Mouse (Mus musculus): Measurements from ENCODE around the gene Tmem205. TPM values are rescaled to one million over a fixed set of nuclear protein-coding genes. Genes with fewer than 3 reads are reported as not detected.

Gene Tmem205
- total RNA-seq, 2 experiments from 2014 or later = 18.9 to 21.4 TPM

DNA sequence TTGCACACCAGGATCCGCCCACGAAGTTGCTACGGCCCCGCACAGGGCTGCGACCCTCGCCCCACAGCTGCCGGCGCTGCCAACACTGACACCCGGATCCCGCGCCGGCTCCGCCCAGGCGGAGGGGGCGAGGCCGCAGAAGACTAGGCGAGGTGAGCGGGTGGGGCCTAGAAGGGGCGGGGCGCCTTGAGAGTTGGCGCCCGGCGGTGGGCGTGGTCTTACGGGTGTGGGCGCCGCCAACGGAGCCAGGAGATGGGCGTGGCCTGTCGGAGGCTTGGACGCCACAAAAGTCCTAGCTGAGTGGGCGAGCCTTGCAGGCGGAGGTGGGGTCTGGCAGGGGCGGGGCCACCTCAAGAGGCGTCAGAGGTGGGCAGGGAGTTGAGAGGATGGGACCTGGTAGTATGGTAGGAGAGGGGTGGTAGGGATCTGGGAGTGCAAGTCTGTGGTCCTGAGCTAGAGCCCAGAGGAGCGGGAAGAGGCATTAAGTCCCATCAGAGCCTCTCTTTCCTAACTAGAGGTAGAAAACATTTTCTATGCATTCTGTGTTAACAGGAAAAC, 9.2 kb downstream of the Tmem205 start, which contains the start of gene Rab3d:
Gene Rab3d (minus strand): TSS at position 158 of the 558 bp plus-strand sequence.
- DNase-seq (ENCODE audit: low spot score in 2 of 2) = peak; percentile 83 to 92

DNA sequence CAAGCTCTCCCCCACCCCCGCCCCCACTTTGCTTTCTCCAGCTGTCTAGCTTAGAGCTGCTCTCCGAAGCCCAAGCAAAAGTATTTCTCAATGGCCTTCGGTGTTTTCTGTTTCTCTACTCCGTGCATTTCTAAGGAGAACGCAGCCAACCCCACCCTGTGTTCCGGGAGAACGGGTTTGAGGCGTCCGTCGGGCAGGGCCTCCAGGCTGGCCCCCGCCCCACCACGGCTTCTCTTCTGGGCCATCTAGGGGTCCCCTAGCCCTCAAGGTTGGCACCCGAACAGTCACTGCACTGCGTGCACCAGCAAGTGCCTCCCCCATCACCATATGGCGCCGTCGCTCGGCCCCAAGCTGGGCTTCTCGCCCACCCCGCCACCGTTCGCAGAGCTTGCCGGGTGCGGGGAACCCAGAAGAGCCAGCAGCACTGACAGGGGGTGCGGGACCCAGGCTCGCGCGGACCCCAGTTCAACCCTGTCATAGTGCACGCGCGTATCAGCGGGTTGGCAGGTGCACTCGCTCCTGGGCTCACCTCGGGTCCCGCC, 9.8 kb downstream of the Tmem205 start:
- DNase-seq (ENCODE audit: low spot score in 2 of 2) = peak in 1 of 2 experiments; percentile 48

DNA sequence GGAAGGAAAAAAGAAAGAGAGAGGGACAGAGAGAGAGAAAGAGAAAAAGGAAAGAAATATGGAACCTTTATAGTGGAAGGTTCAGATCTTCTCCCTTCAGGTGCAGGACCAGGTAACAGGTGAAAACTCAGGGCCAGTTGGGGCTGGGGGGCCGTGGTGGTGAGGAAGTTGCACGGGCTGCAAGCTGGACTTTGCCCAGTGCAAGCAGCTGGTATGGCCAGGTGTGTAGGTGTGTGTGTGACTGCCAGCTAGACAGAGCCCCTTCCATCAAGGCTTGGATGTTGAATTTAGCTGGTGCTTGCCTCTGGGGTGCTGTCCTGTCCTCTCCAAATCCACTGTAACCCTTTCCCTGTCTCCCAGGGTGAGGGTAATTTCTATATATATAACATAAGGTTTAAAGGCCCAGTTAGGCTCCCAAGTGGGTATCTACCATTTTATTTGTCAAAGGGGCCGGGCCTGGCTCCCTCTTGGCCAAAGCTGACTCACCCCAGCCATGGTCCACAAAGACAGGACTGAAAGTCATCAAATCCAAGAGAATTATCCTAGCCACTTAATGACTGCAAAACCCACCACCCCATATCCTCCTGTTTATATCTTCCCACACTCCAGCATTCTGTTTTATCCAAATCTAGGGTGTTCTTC, 10.4 kb downstream of the Tmem205 start:
- DNase-seq (ENCODE audit: low spot score in 2 of 2) = no peak

DNA sequence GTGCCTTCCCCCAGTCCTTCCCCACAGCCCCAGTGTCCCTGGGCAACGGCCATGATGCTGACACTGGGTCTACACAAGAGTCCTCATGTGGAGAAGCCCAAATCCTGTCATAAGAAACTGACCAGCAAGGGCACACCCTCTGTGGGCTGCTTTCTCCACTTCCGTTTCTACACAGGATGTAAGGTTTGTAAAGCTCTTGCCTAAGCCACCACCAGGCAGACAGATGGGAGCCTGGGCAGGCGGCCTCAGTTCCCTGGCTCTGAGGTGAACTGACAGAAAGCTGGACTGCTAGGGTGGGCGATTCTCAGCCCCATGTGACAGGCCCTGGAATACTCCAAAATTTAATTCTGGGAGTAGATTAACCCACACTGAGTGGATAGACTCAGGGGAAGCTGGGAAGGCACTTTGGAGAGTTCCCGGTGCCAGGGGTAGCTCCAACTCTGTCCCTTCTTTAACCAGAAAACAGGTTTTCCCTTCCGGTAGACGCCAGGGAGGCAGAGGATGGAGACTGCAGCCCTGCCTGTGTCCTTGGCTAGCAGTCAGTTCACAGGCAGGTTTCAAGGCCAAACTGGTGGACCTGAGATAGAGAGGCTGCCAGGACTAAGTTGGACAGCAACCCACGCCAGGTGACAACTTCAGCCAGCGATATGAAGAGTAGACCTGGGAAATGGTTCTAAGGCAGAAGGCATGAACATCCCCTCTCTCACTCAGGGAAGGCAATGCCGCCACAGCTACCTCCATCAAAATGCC, 17.7 kb downstream of the Tmem205 start:
- DNase-seq (ENCODE audit: low spot score in 2 of 2) = no peak

DNA sequence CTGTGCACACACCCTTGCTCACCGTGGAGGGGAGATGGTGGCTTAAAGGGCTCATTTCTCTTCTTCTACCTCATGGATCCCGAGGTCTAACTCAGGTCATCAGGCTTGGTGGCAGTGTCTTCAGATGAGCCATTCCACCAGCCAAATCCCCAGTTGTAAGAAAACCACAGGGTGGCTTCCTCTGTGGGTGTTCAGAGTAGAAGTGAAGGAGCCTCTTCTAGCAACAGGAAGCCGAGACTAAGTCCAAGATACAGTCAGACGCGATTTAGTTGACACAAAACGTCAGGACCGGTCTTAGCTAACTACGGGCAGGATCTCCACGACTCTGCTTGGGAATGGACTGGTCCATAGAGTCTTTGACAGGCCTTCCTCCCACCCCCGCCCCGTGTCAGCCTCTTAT, 19.1 kb downstream of the Tmem205 start:
- DNase-seq (ENCODE audit: low spot score in 2 of 2) = no peak

DNA sequence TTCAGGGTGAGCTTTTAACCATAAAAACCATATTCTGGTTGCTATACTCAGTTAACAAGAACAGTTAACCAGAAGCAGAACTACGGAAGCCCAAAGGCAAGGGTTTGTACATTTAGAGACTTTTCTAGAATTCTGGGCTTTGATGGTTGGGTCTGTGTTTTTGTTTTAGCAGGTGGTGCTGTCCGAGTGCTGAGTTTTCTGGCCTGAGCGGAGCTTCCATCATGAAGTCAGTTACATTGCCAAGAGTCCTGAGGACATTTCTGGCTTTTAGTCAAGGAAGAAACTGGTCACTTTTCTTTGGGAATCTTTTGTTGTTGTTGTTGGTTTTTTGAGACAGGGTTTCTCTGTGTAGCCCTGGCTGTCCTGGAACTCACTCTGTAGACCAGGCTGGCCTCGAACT, 23.3 kb downstream of the Tmem205 start:
- DNase-seq (ENCODE audit: low spot score in 2 of 2) = no peak

DNA sequence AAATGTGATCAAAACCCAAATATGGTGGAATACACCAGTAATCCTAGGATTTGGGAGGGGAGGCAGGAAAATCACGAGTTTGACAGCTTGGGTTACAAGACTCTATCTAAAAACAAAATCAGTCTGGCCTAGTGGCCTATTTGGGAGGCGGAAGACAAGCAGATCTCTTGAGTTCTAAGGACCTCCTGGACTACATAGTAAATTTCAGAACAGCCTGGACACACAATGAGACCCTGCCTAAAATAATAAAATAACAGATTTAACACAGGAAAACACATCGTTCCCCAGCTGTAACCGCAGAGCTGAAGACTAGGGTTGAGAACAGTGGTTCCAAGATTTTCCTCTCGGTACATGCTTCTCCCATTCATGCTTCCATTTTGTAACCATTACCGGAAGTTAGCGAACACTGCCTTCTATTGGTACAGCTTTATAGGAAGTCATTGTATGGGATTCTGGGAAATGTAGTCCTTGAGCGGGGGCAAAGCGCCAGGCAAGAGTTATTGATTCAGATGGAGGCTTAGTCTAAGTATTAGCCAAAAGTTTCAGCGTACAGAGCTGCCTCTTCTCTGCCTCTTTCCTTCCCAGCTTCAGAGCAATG, 26.0 kb downstream of the Tmem205 start:
- peak in 1 of 2 experiments; percentile 48 for DNase-seq (ENCODE audit: low spot score in 2 of 2)

DNA sequence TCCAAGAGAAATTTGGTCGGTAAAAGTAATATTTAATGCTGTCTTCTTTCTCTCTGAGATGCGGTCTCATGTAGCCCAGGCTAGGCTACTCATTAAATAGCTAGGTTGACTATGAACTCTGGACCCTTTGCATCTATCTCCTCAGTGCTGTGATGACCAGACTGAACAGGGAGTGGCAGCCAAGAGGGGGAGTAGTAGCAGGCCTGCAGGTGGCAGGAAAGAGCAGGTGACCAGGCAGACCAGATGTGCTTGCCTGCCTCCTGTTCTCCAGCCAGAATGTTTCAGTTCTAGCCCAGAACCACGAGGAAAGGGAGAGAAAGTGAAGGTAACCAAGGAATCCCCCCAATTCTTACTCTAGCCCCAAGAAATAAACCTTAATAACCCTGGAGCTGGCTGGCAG, 38.1 kb downstream of the Tmem205 start:
- no peak for DNase-seq (ENCODE audit: low spot score in 2 of 2)

DNA sequence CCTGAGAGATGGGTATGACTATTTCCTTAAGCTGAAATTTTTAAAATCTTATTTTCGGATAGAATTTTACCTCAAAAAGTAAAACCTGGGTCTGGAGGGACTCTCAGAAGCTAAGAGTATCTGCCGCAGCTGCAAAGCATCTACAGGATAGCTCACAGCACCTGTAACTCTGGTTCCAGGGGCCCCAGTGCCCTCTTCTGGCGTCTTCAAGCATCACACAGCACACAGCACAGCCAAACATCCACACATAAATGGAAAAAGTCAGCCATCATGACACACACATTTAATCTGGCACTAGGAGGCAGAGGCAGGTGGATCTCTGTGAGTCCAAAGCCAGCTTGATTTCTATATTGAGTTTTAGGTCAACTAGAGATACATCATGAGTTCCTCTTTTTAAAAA, 50.8 kb downstream of the Tmem205 start:
- DNase-seq (ENCODE audit: low spot score in 2 of 2) = no peak

DNA sequence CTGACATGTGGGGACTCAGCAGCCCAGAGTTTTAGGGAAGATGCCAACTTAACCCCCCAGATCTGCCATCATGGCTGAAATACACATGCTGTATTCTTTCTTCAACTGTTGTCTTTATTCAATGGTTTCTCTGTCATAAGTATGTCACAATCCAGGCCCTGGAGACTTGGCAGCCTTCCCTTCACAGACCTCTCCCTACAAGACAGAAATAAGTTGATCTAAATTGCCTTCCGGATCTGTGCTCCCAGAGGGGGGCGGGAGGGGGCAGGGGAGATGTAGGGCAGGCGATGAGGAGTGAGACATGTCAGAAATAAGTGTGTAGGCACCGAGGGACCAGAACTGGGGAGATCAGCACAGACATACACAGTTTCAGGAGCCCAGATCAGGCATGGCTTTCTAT, 55.2 kb downstream of the Tmem205 start:
- no peak for DNase-seq (ENCODE audit: low spot score in 2 of 2)

Other genes starting within 250 kb of the Tmem205 start
- 10 to 100 TPM; 25.6 to 37.2 TPM for gene Ldlr, start 204.1 kb downstream of the Tmem205 start, total RNA-seq (2021)
- 10 to 100 TPM; 10.8 to 14.2 TPM for gene Spc24, start 167.3 kb downstream of the Tmem205 start, total RNA-seq (2021)
- 10 to 100 TPM; 48.1 to 49.1 TPM for gene Kank2, start 128.8 kb downstream of the Tmem205 start, total RNA-seq (2021)
- under 1 TPM in 1 of 2 experiments, not detected in 1; 0.54 TPM for gene Angptl8, start 92.0 kb downstream of the Tmem205 start, total RNA-seq (2021)
- 10 to 100 TPM; 34.3 to 44.5 TPM for gene Dock6, start 74.9 kb downstream of the Tmem205 start, total RNA-seq (2021)
- 10 to 100 TPM; 12.6 to 16.1 TPM for gene Rab3d, start 9.4 kb downstream of the Tmem205 start, total RNA-seq (2021)
- gene Ccdc159, start 85 bp downstream of the Tmem205 start, total RNA-seq (2021) = 1 to 10 TPM in 1 of 2 experiments, under 1 TPM in 1; 0.98 to 1.3 TPM
- 1 to 10 TPM; 4.4 to 4.8 TPM for gene Plppr2, start 9.5 kb upstream of the Tmem205 start, total RNA-seq (2021)
- gene Swsap1, start 28.2 kb upstream of the Tmem205 start, total RNA-seq (2021) = 1 to 10 TPM; 5.2 to 6.3 TPM
- 1 to 10 TPM; 6.5 to 7.5 TPM for gene Epor, start 36.0 kb upstream of the Tmem205 start, total RNA-seq (2021)
- under 1 TPM; 0.21 to 0.22 TPM for gene Rgl3, start 61.9 kb upstream of the Tmem205 start, total RNA-seq (2021)
- under 1 TPM in 1 of 2 experiments, not detected in 1; 0.23 TPM for gene Ccdc151, start 75.1 kb upstream of the Tmem205 start, total RNA-seq (2021)
- 10 to 100 TPM; 61.4 to 66.1 TPM for gene Prkcsh, start 75.2 kb upstream of the Tmem205 start, total RNA-seq (2021)
- gene Elavl3, start 124.5 kb upstream of the Tmem205 start, total RNA-seq (2021) = under 1 TPM; 0.08 to 0.12 TPM
- under 1 TPM in 1 of 2 experiments, not detected in 1; 0.54 TPM for gene Gm49318, start 143.7 kb upstream of the Tmem205 start, total RNA-seq (2021)
- gene Zfp653, start 143.8 kb upstream of the Tmem205 start, total RNA-seq (2021) = 1 to 10 TPM; 5.6 to 7.4 TPM
- 10 to 100 TPM; 33.7 to 36.0 TPM for gene Ecsit, start 157.9 kb upstream of the Tmem205 start, total RNA-seq (2021)
- gene Cnn1, start 171.7 kb upstream of the Tmem205 start, total RNA-seq (2021) = 1 to 10 TPM; 7.2 to 7.5 TPM
- 10 to 100 TPM; 54.4 to 54.9 TPM for gene Elof1, start 189.6 kb upstream of the Tmem205 start, total RNA-seq (2021)
- 1 to 10 TPM; 2.5 to 3.4 TPM for gene Acp5, start 208.2 kb upstream of the Tmem205 start, total RNA-seq (2021)
- 10 to 100 TPM; 34.3 to 34.6 TPM for gene Pigyl, start 229.3 kb upstream of the Tmem205 start, total RNA-seq (2021)

All from gastrocnemius, postnatal 4 days (tissue).